Mouse (Mus musculus) hindbrain, embryonic 13.5 days (tissue): ENCODE measurements around the gene Rln3. TPM values are rescaled to one million over a fixed set of nuclear protein-coding genes. Genes with fewer than 3 reads are reported as not detected.

ENCODE experiments used
- ATAC-seq: fragments of 200-750 bp; cut with Nextera tagmentation; 2 replicates; pipeline ENCODE4 v1.8.0; 2017; ENCODE audit warnings: moderate TSS enrichment; ENCODE audit not compliant: low FRiP score
- H3K27ac ChIP-seq: fragments of 300-500 bp; sonication (generic); 2 replicates; pipeline ENCODE4 v1.5.1; 2015; ENCODE audit warnings: inconsistent platforms, mild to moderate bottlenecking, moderate library complexity
- H3K27me3 ChIP-seq: fragments of 300-500 bp; sonication (generic); 2 replicates; pipeline ENCODE4 v1.6.1; 2015; ENCODE audit warnings: mild to moderate bottlenecking, inconsistent platforms
- H3K36me3 ChIP-seq: fragments of 300-500 bp; sonication (generic); 2 replicates; pipeline ENCODE4 v1.6.1; 2015; ENCODE audit warnings: mild to moderate bottlenecking, inconsistent platforms
- H3K4me1 ChIP-seq: fragments of 300-500 bp; sonication (generic); replicated peaks from 2 replicates; pipeline ENCODE4 v1.6.1; 2015; ENCODE audit warnings: inconsistent platforms
- H3K4me2 ChIP-seq: fragments of 300-500 bp; sonication (generic); 2 replicates; pipeline ENCODE4 v1.6.1; 2015; ENCODE audit warnings: inconsistent platforms, mild to moderate bottlenecking, moderate library complexity
- H3K4me3 ChIP-seq: fragments of 300-500 bp; sonication (generic); 2 replicates; pipeline ENCODE4 v1.5.1; 2015; ENCODE audit warnings: mild to moderate bottlenecking, inconsistent platforms
- H3K9ac ChIP-seq: fragments of 300-500 bp; sonication (generic); 2 replicates; pipeline ENCODE4 v1.6.1; 2015; ENCODE audit warnings: mild to moderate bottlenecking, inconsistent platforms
- H3K9me3 ChIP-seq: fragments of 300-500 bp; sonication (generic); 2 replicates; pipeline ENCODE4 v1.6.1; 2016; ENCODE audit warnings: inconsistent platforms
- WGBS: fragments of 180-500 bp; shearing (Covaris S2); methylation state at CpG from one replicate; pipeline ENCODE4 v1.1.7; 2015; 5-methylcytosine and 5-hydroxymethylcytosine counted together
- microRNA counts: library from miRNA; unstranded; fragments of <30 nt; microRNA quantifications from one replicate; lab custom pipeline; 2016
- microRNA-seq: library from miRNA; unstranded; fragments of <30 nt; microRNA quantifications from one replicate; pipeline ENCODE4, GENCODE M21; 2016
- polyA plus RNA-seq: library from polyadenylated mRNA; unstranded; fragments of >200 nt; fragmentation: Nextera tagmentation; extraction: Ambion mirVana; gene quantifications from 2 replicates; pipeline ENCODE4 v1.2.1, GENCODE M21; 2015

Rln3 gene
- polyA plus RNA-seq, 1 experiment from 2014 or later = not detected

GRCm38 (mm10) chr8:83999057-83999705, 45.6 kb downstream of the Rln3 start:
- H3K27ac ChIP-seq = no peak overlapping the region
- ATAC-seq = no peak
- H3K9ac ChIP-seq = peak overlapping the region; percentile 83
- H3K27me3 ChIP-seq = peaks cover 31% of the 10 kb centered on the region
- H3K36me3 ChIP-seq = peaks cover 20% of the 10 kb centered on the region
- peaks cover 43% of the 10 kb centered on the region for H3K4me1 ChIP-seq
- WGBS = 70% methylated on average over 16 of the region's 16 CpGs
- H3K4me2 ChIP-seq = peak overlapping the region; percentile 79
- H3K9me3 ChIP-seq = no peaks in the 10 kb centered on the region
- peak overlapping the region; percentile 76 for H3K4me3 ChIP-seq

GRCm38 (mm10) chr8:83998231-83999056, 46.4 kb downstream of the Rln3 start:
- ATAC-seq = peak; percentile 14; the same call in 1 of the 2 replicates
- peak overlapping the region; percentile 76 for H3K4me3 ChIP-seq
- no peaks in the 10 kb centered on the region for H3K9me3 ChIP-seq
- peaks cover 27% of the 10 kb centered on the region for H3K36me3 ChIP-seq
- H3K9ac ChIP-seq = peak overlapping the region; percentile 83
- peak overlapping the region; percentile 79 for H3K4me2 ChIP-seq
- H3K27me3 ChIP-seq = peaks cover 31% of the 10 kb centered on the region
- WGBS = 1% methylated on average over 61 of the region's 92 CpGs
- peak overlapping the region; percentile 88 for H3K27ac ChIP-seq
- peaks cover 38% of the 10 kb centered on the region for H3K4me1 ChIP-seq

- H3K4me2 ChIP-seq = peak within 1 kb of the TSS; percentile 79
- peak within 1 kb of the TSS; percentile 90 for H3K9ac ChIP-seq
- peak within 1 kb of the TSS; percentile 97 for H3K27ac ChIP-seq
- peaks cover 31% of the 10 kb centered on the region for H3K27me3 ChIP-seq
- no peaks in the 10 kb centered on the region for H3K9me3 ChIP-seq
- ATAC-seq = peak; percentile 11; the same call in 1 of the 2 replicates
- 2% methylated on average over 39 of the region's 112 CpGs for WGBS
- H3K4me3 ChIP-seq = peak within 1 kb of the TSS; percentile 76
- peaks cover 35% of the 10 kb centered on the region for H3K4me1 ChIP-seq
- peaks cover 28% of the 10 kb centered on the region for H3K36me3 ChIP-seq
Observed at GRCm38 (mm10) chr8:83997511-83998141, 47.2 kb downstream of the Rln3 start, which contains the start of gene Samd1. Gene Samd1 (plus strand): TSS chr8:83997672.

DNA sequence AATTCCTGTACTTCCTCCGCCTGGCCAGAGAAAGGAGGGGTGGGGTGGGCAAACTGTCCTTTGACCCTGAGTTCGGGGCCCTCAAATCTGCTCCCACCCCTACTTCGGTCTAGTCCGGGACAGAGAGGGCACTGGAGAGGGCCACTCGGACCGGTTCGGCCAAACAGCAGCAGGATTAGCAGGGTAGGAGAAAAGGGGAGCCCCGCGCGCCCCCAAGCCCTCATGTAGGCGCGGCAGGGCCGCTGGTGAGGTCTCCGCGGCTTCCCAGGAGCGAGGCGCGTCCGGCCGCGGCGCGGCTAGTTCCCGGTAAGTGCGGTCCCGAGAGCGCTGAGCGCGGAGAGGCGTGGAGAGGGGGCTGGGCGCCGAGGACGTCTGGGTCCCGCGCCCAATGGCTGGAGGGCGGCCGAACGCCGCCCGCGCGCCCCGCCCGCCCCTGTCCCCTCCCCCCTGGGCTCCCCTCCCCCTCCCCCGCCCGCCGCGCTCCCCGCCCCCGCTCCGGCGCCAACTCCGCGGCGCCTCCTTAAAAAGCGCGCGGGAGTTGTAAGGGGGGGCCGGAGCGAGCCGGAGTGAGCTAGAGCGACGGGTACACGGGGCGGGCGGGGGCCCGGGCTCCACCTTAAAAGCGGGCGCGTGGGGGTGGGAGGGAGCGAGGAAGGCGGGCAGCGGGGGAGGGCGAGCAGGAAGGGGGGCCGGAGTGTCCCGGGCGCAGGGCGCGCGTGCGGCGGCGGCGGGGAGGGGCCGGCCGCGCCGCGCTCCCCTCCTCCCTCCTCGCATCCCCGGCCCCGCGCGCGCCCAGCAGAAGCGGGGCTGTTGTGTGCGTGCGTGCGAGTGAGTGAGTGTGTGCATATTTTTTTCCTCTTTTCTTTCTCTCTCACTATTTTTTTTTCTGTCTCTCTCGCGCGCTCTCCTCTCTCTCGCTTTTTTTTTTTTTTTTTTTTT, 48.0 kb downstream of the Rln3 start:
- peak overlapping the region; percentile 97 for H3K27ac ChIP-seq
- peak overlapping the region; percentile 90 for H3K9ac ChIP-seq
- peak overlapping the region; percentile 76 for H3K4me2 ChIP-seq
- H3K4me3 ChIP-seq = peak overlapping the region; percentile 76
- peaks cover 36% of the 10 kb centered on the region for H3K36me3 ChIP-seq
- peaks cover 35% of the 10 kb centered on the region for H3K4me1 ChIP-seq
- ATAC-seq = peak; percentile 71
- H3K27me3 ChIP-seq = peaks cover 24% of the 10 kb centered on the region
- H3K9me3 ChIP-seq = no peaks in the 10 kb centered on the region
- 0% methylated on average over 45 of the region's 103 CpGs for WGBS

- Histone ChIP-seq H3K4me1 (peaks cover 27% of the 10 kb centered on the region), H3K27me3 (peaks cover 16% of the 10 kb centered on the region), H3K9ac (peak overlapping the region; percentile 90; the same call in 1 of the 2 replicates), H3K9me3 (no peaks in the 10 kb centered on the region), H3K27ac (peak overlapping the region; percentile 97; the same call in 1 of the 2 replicates), H3K4me2 (peak overlapping the region; percentile 76), H3K4me3 (peak overlapping the region; percentile 76; the same call in 1 of the 2 replicates), H3K36me3 (peaks cover 44% of the 10 kb centered on the region)
- WGBS = 17% methylated on average over 12 of the region's 12 CpGs
- peak; percentile 25 for ATAC-seq
Observed at GRCm38 (mm10) chr8:83995973-83996372, 48.8 kb downstream of the Rln3 start.

DNA sequence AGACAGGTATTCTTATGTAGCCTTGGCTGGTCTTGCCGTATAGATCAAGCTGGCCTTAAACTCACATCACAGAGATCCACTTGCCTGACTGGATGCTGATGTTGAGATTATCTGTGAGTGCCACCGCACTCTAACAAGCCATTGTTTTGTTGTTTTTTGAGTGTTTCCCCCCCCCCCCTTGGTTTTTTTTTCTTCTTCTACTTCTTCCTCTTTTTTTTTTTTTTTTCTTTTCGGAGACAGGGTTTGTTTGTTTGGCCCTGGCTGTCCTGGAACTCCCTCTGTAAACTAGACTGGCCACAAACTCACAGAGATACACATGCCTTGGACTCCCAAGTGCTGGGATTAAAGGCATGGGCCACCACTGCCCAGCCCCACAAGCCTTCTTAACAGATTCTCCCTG, 50.8 kb downstream of the Rln3 start:
- ATAC-seq = no peak
- Histone ChIP-seq H3K4me2 (no peak overlapping the region), H3K27me3 (no peaks in the 10 kb centered on the region), H3K4me1 (peaks cover 14% of the 10 kb centered on the region), H3K9ac (no peak overlapping the region), H3K9me3 (no peaks in the 10 kb centered on the region), H3K36me3 (peaks cover 53% of the 10 kb centered on the region), H3K27ac (no peak overlapping the region), H3K4me3 (no peak overlapping the region)
- 91% methylated on average over 3 of the region's 3 CpGs for WGBS

MicroRNAs within 50 kb of the gene (microRNA counts, 519-probe panel; counts per million panel counts)
- 51.3 counts per million for microRNA mmu-miR-1199 (lab: Ali Mortazavi, UCI)
- 2,487 counts per million, percentile 22 among the panel's probes with 10 or more counts for microRNA mmu-miR-709 (lab: Ali Mortazavi, UCI)

Small RNA genes within 50 kb of the gene (microRNA-seq; reads per million reads assigned to microRNA genes)
- gene Mir1199 (not detected), gene Mir709 (not detected), gene Mir8111 (1.6 reads per million)

Other genes with a start within 250 kb of the Rln3 start
- gene Adgrl1, start 144.9 kb downstream of the Rln3 start, polyA plus RNA-seq = 47.9 and 49.3 TPM in 2 replicates
- gene Gm10644, start 89.8 kb downstream of the Rln3 start, polyA plus RNA-seq = 0.76 and 0.84 TPM in 2 replicates
- 14.0 and 15.8 TPM in 2 replicates for gene Asf1b, start 89.5 kb downstream of the Rln3 start, polyA plus RNA-seq
- 188 and 191 TPM in 2 replicates for gene Prkaca, start 72.0 kb downstream of the Rln3 start, polyA plus RNA-seq
- 8.2 and 9.3 TPM in 2 replicates for gene Samd1, start 47.3 kb downstream of the Rln3 start, polyA plus RNA-seq
- gene 1700067K01Rik, start 43.5 kb downstream of the Rln3 start, polyA plus RNA-seq = 0.65 and 0.71 TPM in 2 replicates
- gene 2210011C24Rik, start 32.8 kb downstream of the Rln3 start, polyA plus RNA-seq = 0.68 TPM in 1 of 2 replicates, not detected in the other
- 5.9 and 6.8 TPM in 2 replicates for gene Palm3, start 23.5 kb downstream of the Rln3 start, polyA plus RNA-seq
- 0.22 and 0.66 TPM in 2 replicates for gene Il27ra, start 2.4 kb downstream of the Rln3 start, polyA plus RNA-seq
- 1.4 and 1.7 TPM in 2 replicates for gene Gm10643, start 20.1 kb upstream of the Rln3 start, polyA plus RNA-seq
- gene Rfx1, start 21.8 kb upstream of the Rln3 start, polyA plus RNA-seq = 7.8 and 8.3 TPM in 2 replicates
- 20.2 and 22.2 TPM in 2 replicates for gene Dcaf15, start 59.8 kb upstream of the Rln3 start, polyA plus RNA-seq
- gene Podnl1, start 81.0 kb upstream of the Rln3 start, polyA plus RNA-seq = 0.48 and 0.52 TPM in 2 replicates
- gene Cc2d1a, start 102.9 kb upstream of the Rln3 start, polyA plus RNA-seq = 24.4 and 26.5 TPM in 2 replicates
- 1.9 and 2.9 TPM in 2 replicates for gene 4930432K21Rik, start 103.0 kb upstream of the Rln3 start, polyA plus RNA-seq
- gene Nanos3, start 140.2 kb upstream of the Rln3 start, polyA plus RNA-seq = 10.3 and 10.9 TPM in 2 replicates
- 38.5 and 39.1 TPM in 2 replicates for gene Zswim4, start 192.1 kb upstream of the Rln3 start, polyA plus RNA-seq
- gene D8Ertd738e, start 204.7 kb upstream of the Rln3 start, polyA plus RNA-seq = 263 and 280 TPM in 2 replicates
- 50.7 and 57.6 TPM in 2 replicates for gene Mri1, start 212.3 kb upstream of the Rln3 start, polyA plus RNA-seq
- 21.2 and 24.0 TPM in 2 replicates for gene Ccdc130, start 225.4 kb upstream of the Rln3 start, polyA plus RNA-seq